Mouse (Mus musculus) neural tube, embryonic 15.5 days (tissue): ENCODE measurements around the gene Tmem268. TPM values are rescaled to one million over a fixed set of nuclear protein-coding genes. Genes with fewer than 3 reads are reported as not detected.

Source experiments
- ATAC-seq: fragments of 200-750 bp; cut with Nextera tagmentation; 2 replicates; pipeline ENCODE4 v1.8.0; 2017; ENCODE audit warnings: mild to moderate bottlenecking, moderate TSS enrichment, moderate library complexity; ENCODE audit not compliant: low FRiP score
- H3K27ac ChIP-seq: fragments of 300-500 bp; sonication (generic); replicated peaks from 2 replicates; pipeline ENCODE4 v1.5.1; 2015; ENCODE audit warnings: mild to moderate bottlenecking, inconsistent platforms
- H3K27me3 ChIP-seq: fragments of 300-500 bp; sonication (generic); replicated peaks from 2 replicates; pipeline ENCODE4 v1.6.1; 2015; ENCODE audit warnings: inconsistent platforms
- H3K36me3 ChIP-seq: fragments of 300-500 bp; sonication (generic); 2 replicates; pipeline ENCODE4 v1.6.1; 2015; ENCODE audit warnings: inconsistent platforms
- H3K4me1 ChIP-seq: fragments of 300-500 bp; sonication (generic); 2 replicates; pipeline ENCODE4 v1.6.1; 2015; ENCODE audit warnings: inconsistent platforms
- H3K4me2 ChIP-seq: fragments of 300-500 bp; sonication (generic); 2 replicates; pipeline ENCODE4 v1.6.1; 2015; ENCODE audit warnings: inconsistent platforms, mild to moderate bottlenecking, moderate library complexity
- H3K4me3 ChIP-seq: fragments of 300-500 bp; sonication (generic); replicated peaks from 2 replicates; pipeline ENCODE4 v1.5.1; 2015; ENCODE audit warnings: mild to moderate bottlenecking, inconsistent platforms
- H3K9ac ChIP-seq: fragments of 300-500 bp; sonication (generic); replicated peaks from 2 replicates; pipeline ENCODE4 v1.6.1; 2015; ENCODE audit warnings: mild to moderate bottlenecking, inconsistent platforms
- H3K9me3 ChIP-seq: fragments of 300-500 bp; sonication (generic); replicated peaks from 2 replicates; pipeline ENCODE4 v1.6.1; 2016; ENCODE audit warnings: inconsistent platforms
- WGBS: fragments of 180-500 bp; shearing (Covaris S2); methylation state at CpG from one replicate; pipeline ENCODE4 v1.1.7; 2015; ENCODE audit warnings: mixed read lengths; 5-methylcytosine and 5-hydroxymethylcytosine counted together
- polyA plus RNA-seq: library from polyadenylated mRNA; unstranded; fragments of >200 nt; fragmentation: Nextera tagmentation; extraction: Ambion mirVana; gene quantifications from 2 replicates; pipeline ENCODE4 v1.2.1, GENCODE M21; 2015

Gene Tmem268
- polyA plus RNA-seq, 1 experiment from 2014 or later, result 4.9 TPM

DNA sequence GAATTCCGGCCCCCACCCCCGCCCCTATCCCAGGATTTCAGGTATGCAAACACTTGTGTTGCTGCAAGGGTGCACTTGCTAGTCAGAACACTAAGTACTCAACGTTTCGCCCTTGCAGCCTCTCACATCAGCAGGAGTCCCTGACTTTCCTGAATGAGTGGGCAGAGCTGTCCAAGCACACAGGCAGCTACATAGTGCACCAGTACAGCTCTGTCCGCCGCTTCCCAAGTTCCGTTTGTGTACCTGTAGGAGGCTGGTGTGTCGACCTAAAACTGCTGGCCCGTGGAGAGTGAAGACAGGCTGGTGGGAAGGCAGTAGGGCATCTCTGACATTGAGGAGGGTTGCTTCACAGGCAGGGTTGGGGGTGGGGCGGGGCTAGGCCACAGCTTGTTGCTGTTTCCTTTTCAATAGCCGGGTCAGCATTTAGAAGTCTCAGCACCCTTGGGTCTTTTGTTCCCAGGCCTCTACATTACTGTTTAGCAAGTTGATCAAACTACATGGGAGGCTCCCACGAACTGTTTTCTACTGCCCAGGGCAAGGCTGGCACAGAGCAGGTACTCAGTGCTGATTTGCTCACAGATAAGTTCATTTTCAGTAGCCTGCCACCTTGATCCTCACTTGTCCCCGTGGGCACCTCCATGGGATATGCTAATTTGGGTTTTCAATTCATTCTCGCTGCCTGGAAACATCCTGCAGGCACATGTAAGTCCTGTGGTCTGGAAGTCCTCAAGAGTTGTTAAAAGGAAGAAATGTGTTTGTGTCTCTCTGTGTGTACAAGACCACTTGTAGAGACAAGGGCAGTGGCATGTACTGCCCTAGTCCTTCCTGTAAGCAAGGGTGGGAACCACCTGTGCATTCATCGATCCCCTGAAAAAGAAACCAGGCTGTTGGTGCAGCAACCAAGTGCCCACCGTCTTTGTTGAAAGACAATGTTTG, 1.2 kb upstream of the Tmem268 start:
- 28% methylated on average over 16 of the region's 16 CpGs for WGBS

GRCm38 (mm10) chr4:63559127-63559697, 631 bp downstream of the Tmem268 start:
- ATAC-seq, result peak; percentile 30
- Histone ChIP-seq H3K9me3 (no peaks in the 10 kb centered on the region), H3K4me3 (peak overlapping the region; percentile 64), H3K27me3 (0 out of 2 replicates have a peak, but pooled peaks cover 3% of the 10 kb centered on the region), H3K4me2 (peak overlapping the region; percentile 83), H3K36me3 (no peaks in the 10 kb centered on the region), H3K4me1 (peaks cover 21% of the 10 kb centered on the region), H3K27ac (no peak overlapping the region), H3K9ac (peak overlapping the region; percentile 68)
- 35% methylated on average over 9 of the region's 9 CpGs for WGBS

More for the DNA sequence above, 1.2 kb upstream of the Tmem268 start:
- 0 out of 2 replicates have a peak, but pooled peaks cover 3% of the 10 kb centered on the region for H3K27me3 ChIP-seq
- H3K9ac ChIP-seq, result no peak overlapping the region
- ATAC-seq, result no peak
- no peaks in the 10 kb centered on the region for H3K9me3 ChIP-seq
- H3K4me1 ChIP-seq, result peaks cover 21% of the 10 kb centered on the region
- H3K4me2 ChIP-seq, result peak overlapping the region; percentile 83
- 0 out of 2 replicates have a peak overlapping the region, but pooled peaks have one; percentile 64 for H3K4me3 ChIP-seq
- H3K27ac ChIP-seq, result no peak overlapping the region
- peaks cover 8% of the 10 kb centered on the region for H3K36me3 ChIP-seq

DNA sequence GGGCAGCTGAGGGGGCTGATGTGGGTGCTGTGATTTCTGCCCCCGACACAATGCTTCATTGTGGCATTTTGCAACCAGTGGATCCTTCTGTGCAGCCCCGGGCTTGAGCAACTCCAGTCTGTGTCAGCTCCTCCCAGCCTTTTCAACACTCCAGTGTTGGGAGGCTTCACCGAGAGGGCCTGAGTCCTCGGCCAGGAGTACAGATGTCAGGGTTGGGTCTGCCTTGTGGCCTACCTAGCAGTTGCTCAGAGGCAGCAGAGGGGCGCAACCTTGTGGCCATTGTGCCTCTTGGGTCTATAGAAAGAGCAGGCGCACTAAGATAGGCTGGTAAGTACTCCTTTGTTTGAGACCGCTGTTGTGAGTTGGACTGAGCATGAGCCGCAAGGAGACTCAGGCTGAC, 1.5 kb downstream of the Tmem268 start:
- peaks cover 21% of the 10 kb centered on the region for H3K4me1 ChIP-seq

GRCm38 (mm10) chr4:63561861-63562675, 3.5 kb downstream of the Tmem268 start:
- H3K36me3 ChIP-seq, result no peaks in the 10 kb centered on the region
- WGBS, result 85% methylated on average over 7 of the region's 7 CpGs
- no peak for ATAC-seq

More for the DNA sequence above, 1.5 kb downstream of the Tmem268 start:
- no peak overlapping the region for H3K4me2 ChIP-seq
- no peak for ATAC-seq
- H3K9me3 ChIP-seq, result no peaks in the 10 kb centered on the region
- no peak overlapping the region for H3K9ac ChIP-seq
- no peaks in the 10 kb centered on the region for H3K36me3 ChIP-seq
- H3K27ac ChIP-seq, result no peak overlapping the region
- no peak overlapping the region for H3K4me3 ChIP-seq
- H3K27me3 ChIP-seq, result 0 out of 2 replicates have a peak, but pooled peaks cover 3% of the 10 kb centered on the region
- 68% methylated on average over 8 of the region's 8 CpGs for WGBS

GRCm38 (mm10) chr4:63562742-63563141, 4.2 kb downstream of the Tmem268 start:
- H3K4me2 ChIP-seq, result no peak overlapping the region
- H3K9ac ChIP-seq, result no peak overlapping the region
- no peak overlapping the region for H3K27ac ChIP-seq
- ATAC-seq, result no peak
- H3K9me3 ChIP-seq, result no peaks in the 10 kb centered on the region
- H3K36me3 ChIP-seq, result no peaks in the 10 kb centered on the region
- H3K27me3 ChIP-seq, result no peaks in the 10 kb centered on the region
- H3K4me3 ChIP-seq, result no peak overlapping the region
- 87% methylated on average over 4 of the region's 4 CpGs for WGBS
- peaks cover 18% of the 10 kb centered on the region for H3K4me1 ChIP-seq

More at GRCm38 (mm10) chr4:63561861-63562675, 3.5 kb downstream of the Tmem268 start:
- Histone ChIP-seq H3K4me3 (no peak overlapping the region), H3K27ac (no peak overlapping the region), H3K9me3 (no peaks in the 10 kb centered on the region), H3K9ac (no peak overlapping the region), H3K27me3 (0 out of 2 replicates have a peak, but pooled peaks cover 3% of the 10 kb centered on the region), H3K4me1 (peaks cover 21% of the 10 kb centered on the region), H3K4me2 (no peak overlapping the region)

DNA sequence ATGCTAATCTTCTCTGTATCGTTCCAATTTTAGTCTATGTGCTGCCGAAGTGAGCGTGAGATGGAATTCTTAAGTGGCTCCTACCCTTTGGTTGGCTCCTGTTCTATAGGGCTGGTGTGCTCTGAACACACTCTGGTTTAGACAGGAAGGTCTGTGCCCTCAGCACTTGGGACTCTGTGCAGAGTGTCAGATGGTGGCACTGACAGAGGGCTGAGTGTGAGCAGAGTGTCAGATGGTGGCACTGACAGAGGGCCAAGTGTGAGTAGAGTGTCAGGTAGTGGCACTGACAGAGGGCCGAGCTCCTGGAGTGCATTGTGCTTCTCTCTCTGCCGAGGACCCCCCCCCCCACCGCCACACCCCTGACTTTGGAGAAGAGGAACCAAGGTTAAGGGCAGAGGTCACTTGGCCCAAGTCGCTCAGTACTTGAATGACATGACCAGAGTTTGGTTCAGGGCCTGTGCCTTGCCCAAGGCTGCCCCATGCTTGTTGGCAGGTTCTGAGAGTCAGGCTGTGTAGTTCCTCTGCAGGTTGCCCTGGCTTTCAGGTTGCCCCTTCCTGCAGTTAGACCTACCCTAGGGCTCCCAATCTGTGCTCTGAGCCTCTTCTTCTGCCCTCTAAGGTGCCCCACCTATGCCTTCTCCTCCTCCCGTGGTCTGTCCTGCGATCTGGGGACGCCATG, 9.3 kb downstream of the Tmem268 start:
- WGBS, result 90% methylated on average over 8 of the region's 10 CpGs

DNA sequence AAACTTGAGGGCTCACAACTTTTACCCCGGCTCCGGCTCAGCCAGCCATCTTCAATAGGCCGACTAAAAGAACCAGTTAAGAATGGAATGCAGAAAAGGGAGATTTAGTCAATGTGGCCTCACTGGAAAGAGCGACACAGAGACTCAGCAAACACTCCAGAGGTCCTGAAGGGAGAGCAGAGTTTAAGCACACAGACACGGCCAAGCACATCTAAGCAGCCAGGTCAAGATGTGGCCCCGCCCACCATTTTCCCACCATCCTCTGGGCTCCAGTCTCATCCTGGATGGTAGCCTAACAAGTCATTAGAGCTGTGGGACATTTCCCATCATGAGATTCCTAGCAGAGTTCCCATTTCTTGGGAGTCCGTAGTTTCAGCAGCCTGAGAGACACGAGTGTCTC, 10.7 kb downstream of the Tmem268 start:
- no peaks in the 10 kb centered on the region for H3K9me3 ChIP-seq
- 90% methylated on average over 8 of the region's 8 CpGs for WGBS
- no peak for ATAC-seq

More for the DNA sequence above, 9.3 kb downstream of the Tmem268 start:
- Histone ChIP-seq H3K4me2 (no peak overlapping the region), H3K4me1 (peaks cover 12% of the 10 kb centered on the region), H3K9ac (no peak overlapping the region), H3K36me3 (no peaks in the 10 kb centered on the region), H3K27me3 (no peaks in the 10 kb centered on the region), H3K9me3 (no peaks in the 10 kb centered on the region), H3K27ac (no peak overlapping the region), H3K4me3 (no peak overlapping the region)
- no peak for ATAC-seq

GRCm38 (mm10) chr4:63570208-63570781, 11.7 kb downstream of the Tmem268 start:
- no peak for ATAC-seq
- H3K9ac ChIP-seq, result no peak overlapping the region
- peaks cover 12% of the 10 kb centered on the region for H3K4me1 ChIP-seq
- no peaks in the 10 kb centered on the region for H3K9me3 ChIP-seq
- H3K36me3 ChIP-seq, result no peaks in the 10 kb centered on the region
- no peak overlapping the region for H3K4me3 ChIP-seq
- no peak overlapping the region for H3K27ac ChIP-seq
- H3K4me2 ChIP-seq, result no peak overlapping the region
- H3K27me3 ChIP-seq, result no peaks in the 10 kb centered on the region
- 23% methylated on average over 7 of the region's 7 CpGs for WGBS

More for the DNA sequence above, 10.7 kb downstream of the Tmem268 start:
- Histone ChIP-seq H3K36me3 (no peaks in the 10 kb centered on the region), H3K4me2 (no peak overlapping the region), H3K4me3 (no peak overlapping the region), H3K4me1 (peaks cover 12% of the 10 kb centered on the region), H3K9ac (no peak overlapping the region), H3K27me3 (no peaks in the 10 kb centered on the region), H3K27ac (no peak overlapping the region)

DNA sequence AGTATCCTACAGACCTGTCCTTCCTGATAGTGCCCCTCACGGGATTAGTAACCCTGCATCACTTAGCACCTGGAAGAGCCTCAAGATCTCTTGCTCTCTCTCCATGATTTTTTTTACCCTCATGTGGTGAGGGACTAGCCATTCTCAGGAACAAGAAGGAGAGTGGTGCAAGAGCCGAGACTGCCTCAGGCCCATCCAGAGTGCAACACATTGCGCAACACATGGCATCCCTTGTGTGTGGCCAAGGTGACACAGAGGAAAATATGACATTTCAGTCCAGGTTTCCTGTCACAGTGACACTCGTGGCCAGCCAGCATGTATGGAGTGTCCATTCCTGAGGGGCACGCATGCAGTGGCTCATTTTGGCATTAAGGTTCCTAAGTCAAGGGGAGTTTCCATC, 14.0 kb downstream of the Tmem268 start:
- Histone ChIP-seq H3K9me3 (no peaks in the 10 kb centered on the region), H3K4me1 (peaks cover 12% of the 10 kb centered on the region), H3K27ac (no peak overlapping the region), H3K27me3 (no peaks in the 10 kb centered on the region), H3K4me2 (no peak overlapping the region), H3K36me3 (no peaks in the 10 kb centered on the region), H3K4me3 (no peak overlapping the region), H3K9ac (no peak overlapping the region)
- ATAC-seq, result no peak
- 93% methylated on average over 5 of the region's 5 CpGs for WGBS

- WGBS, result 84% methylated on average over 14 of the region's 14 CpGs
- no peak overlapping the region for H3K4me3 ChIP-seq
- H3K9me3 ChIP-seq, result no peaks in the 10 kb centered on the region
- ATAC-seq, result no peak
- no peak overlapping the region for H3K27ac ChIP-seq
- H3K4me1 ChIP-seq, result peaks cover 6% of the 10 kb centered on the region; the same call in 1 of the 2 replicates
- no peaks in the 10 kb centered on the region for H3K27me3 ChIP-seq
- no peak overlapping the region for H3K4me2 ChIP-seq
- no peak overlapping the region for H3K9ac ChIP-seq
- H3K36me3 ChIP-seq, result no peaks in the 10 kb centered on the region
Measured at GRCm38 (mm10) chr4:63579649-63580048, 21.1 kb downstream of the Tmem268 start.
